Mouse (Mus musculus) G1E (cell line): ENCODE measurements around the gene Pitpnc1. TPM values are rescaled to one million over a fixed set of nuclear protein-coding genes. Genes with fewer than 3 reads are reported as not detected.

Source experiments
- ATAC-seq: 2 replicates; pipeline ENCODE4 v1.8.0; 2016; ENCODE audit warnings: mild to moderate bottlenecking; ENCODE audit not compliant: insufficient number of reproducible peaks, poor library complexity, low FRiP score, severe bottlenecking; ENCODE audit errors: extremely low read depth
- DNase-seq: peaks from one replicate; pipeline ENCODE4 v3.0.0; 2012; ENCODE audit warnings: low spot score
- H3K27me3 ChIP-seq: 2 replicates; pipeline ENCODE4 v1.6.1; 2012; ENCODE audit warnings: mild to moderate bottlenecking, low read length, inconsistent platforms; ENCODE audit not compliant: insufficient read depth
- H3K36me3 ChIP-seq: replicated peaks from 2 replicates; pipeline ENCODE3; 2012; ENCODE audit warnings: mild to moderate bottlenecking, inconsistent platforms
- H3K4me1 ChIP-seq: 2 replicates; pipeline ENCODE4 v1.6.1; 2012; ENCODE audit warnings: low read depth, low read length, inconsistent platforms, mixed read lengths; ENCODE audit not compliant: insufficient read depth
- H3K4me3 ChIP-seq: 2 replicates; pipeline ENCODE4 v1.5.1; 2012; ENCODE audit warnings: low read depth, mild to moderate bottlenecking, inconsistent platforms, low read length, moderate library complexity, mixed read lengths
- H3K9me3 ChIP-seq: replicated peaks from 2 replicates; pipeline ENCODE4 v1.6.1; 2012; ENCODE audit warnings: inconsistent platforms
- CTCF ChIP-seq: IDR thresholded peaks from 2 replicates; pipeline ENCODE4 v1.5.1; 2012; ENCODE audit warnings: low read depth, low read length, inconsistent platforms, mixed read lengths
- GATA1 ChIP-seq: IDR thresholded peaks from 2 replicates; pipeline ENCODE4 v1.6.1; 2012; ENCODE audit warnings: borderline replicate concordance, low read length, inconsistent platforms, mixed read lengths
- GATA2 ChIP-seq: IDR thresholded peaks from 2 replicates; pipeline ENCODE4 v1.6.1; 2012; ENCODE audit warnings: low read depth, low read length, inconsistent platforms, borderline replicate concordance
- POLR2AphosphoS5 ChIP-seq: IDR thresholded peaks from 2 replicates; pipeline ENCODE4 v1.6.1; 2012; ENCODE audit warnings: low read depth, low read length, inconsistent platforms; ENCODE audit not compliant: insufficient replicate concordance
- TAL1 ChIP-seq: conservative IDR thresholded peaks from 2 replicates; pipeline ENCODE4 v1.6.1; 2012; ENCODE audit warnings: low read depth, low read length, inconsistent platforms, mixed read lengths
- polyA plus RNA-seq: library from polyadenylated mRNA; stranded (reverse); fragments of >175 nt; gene quantifications from 2 replicates; pipeline ENCODE4 v1.2.3, GENCODE M21; 2012
- total RNA-seq, 2 experiments: library from RNA; stranded (forward) in 1 of 2; stranded (reverse) in 1 of 2; fragments of 200-1000 nt in 1 of 2; fragments of >200 nt in 1 of 2; fragmentation: Nextera tagmentation in 1 of 2; gene quantifications; 2 replicates each; pipeline ENCODE4 v1.2.3; 2014 to 2017

The Pitpnc1 gene
- total and polyA plus RNA-seq, 3 experiments = 9.9 to 53.5 (median 31.5) TPM

DNA sequence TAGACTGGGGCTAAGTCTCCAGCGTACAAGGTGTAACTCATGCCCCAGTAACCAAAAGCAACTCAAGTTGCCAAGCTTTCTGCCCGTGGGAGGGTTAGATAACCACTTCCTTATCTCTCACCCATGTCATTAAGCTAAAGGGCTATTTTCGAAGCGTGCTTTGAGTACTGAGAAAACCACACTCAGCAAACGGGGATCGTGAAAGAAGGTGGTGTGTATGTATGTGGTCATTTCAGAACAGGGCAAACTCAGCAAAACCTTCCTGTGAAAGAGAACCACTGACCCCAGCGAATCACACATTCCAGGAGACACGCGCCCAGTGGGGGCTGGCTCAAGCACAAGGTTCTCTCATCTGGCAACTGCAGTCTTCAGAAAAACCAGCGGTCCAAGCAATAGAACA is 19.4 kb downstream of the Pitpnc1 start:
- Histone ChIP-seq H3K36me3 (peaks cover 35% of the 10 kb centered on the region), H3K4me3 (peak overlapping the region; percentile 59; the same call in 1 of the 2 replicates), H3K9me3 (no peaks in the 10 kb centered on the region), H3K4me1 (peaks cover 67% of the 10 kb centered on the region), H3K27me3 (no peaks in the 10 kb centered on the region)
- DNase-seq = peak; percentile 34
- TF ChIP-seq TAL1 (peak; percentile 24; the same call in 1 of the 2 replicates), GATA2 (no peak)
- peak; percentile 57 for ATAC-seq

DNA sequence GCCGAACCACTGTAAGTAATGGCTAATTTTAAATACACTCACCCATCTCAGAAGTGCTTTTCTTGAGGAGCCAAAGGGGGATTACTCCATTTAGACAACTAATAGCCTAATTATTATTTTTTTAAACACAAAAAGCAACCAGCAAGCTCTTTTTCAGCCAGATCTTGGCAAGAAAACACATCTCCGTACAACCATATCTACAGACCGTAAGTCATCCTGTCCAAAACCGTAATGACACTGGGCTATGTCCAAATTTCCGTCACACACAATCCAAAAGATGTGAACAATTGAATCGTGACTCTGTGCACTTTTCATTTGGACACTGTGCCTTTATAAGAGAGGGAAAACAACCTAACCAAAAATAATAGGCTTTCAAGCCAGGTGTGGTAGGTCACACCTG is 20.4 kb downstream of the Pitpnc1 start:
- peaks cover 70% of the 10 kb centered on the region for H3K4me1 ChIP-seq
- no peaks in the 10 kb centered on the region for H3K27me3 ChIP-seq
- H3K36me3 ChIP-seq = peaks cover 39% of the 10 kb centered on the region
- no peak for ATAC-seq
- H3K4me3 ChIP-seq = no peak overlapping the region
- H3K9me3 ChIP-seq = no peaks in the 10 kb centered on the region
- TF ChIP-seq CTCF = no peak
- no peak for TF ChIP-seq POLR2AphosphoS5
- no peak for TF ChIP-seq GATA2
- TF ChIP-seq TAL1 = no peak
- no peak for TF ChIP-seq GATA1
- DNase-seq = no peak

DNA sequence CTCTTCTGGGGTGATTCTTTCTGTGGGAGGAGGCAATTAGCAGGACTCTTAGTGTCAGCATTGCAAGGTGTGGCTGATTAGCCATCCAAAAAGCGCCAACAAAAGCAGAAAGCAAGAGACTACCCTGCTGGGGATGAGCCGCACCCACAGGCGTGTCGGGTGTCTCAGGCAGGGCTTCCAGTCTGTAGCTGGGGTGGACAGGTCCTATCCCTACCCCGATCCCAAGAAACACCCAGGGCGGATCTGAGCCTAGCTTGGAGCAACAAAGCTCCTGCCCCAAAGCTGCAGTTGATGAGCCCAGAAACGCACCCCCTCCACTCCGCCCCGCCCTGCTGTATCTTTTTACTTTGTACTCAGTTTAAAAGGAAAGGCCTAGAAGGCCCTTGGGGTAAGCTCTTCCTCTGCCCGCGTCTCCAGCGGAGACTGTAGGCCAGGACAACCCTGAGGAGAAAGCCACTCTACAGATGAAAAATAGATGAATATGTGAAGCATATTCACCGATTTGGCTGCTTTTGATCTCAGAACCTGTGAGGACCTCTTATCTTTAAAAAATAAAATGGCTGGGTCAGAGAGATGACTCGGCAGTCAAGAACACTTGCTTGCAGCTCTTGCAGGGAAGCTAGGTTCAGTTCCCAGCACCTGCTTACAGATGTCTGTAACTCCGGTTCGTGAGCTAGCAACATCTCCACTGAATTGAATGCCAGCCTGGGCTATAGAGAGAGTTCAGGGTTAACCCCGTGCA is 21.2 kb downstream of the Pitpnc1 start:
- TF ChIP-seq GATA2 (no peak), POLR2AphosphoS5 (no peak), CTCF (no peak), TAL1 (no peak), GATA1 (no peak)
- Histone ChIP-seq H3K36me3 (peaks cover 36% of the 10 kb centered on the region), H3K4me1 (peaks cover 68% of the 10 kb centered on the region), H3K9me3 (no peaks in the 10 kb centered on the region), H3K4me3 (peak overlapping the region; percentile 65; the same call in 1 of the 2 replicates), H3K27me3 (no peaks in the 10 kb centered on the region)
- ATAC-seq (peak; percentile 59), DNase-seq (no peak)

DNA sequence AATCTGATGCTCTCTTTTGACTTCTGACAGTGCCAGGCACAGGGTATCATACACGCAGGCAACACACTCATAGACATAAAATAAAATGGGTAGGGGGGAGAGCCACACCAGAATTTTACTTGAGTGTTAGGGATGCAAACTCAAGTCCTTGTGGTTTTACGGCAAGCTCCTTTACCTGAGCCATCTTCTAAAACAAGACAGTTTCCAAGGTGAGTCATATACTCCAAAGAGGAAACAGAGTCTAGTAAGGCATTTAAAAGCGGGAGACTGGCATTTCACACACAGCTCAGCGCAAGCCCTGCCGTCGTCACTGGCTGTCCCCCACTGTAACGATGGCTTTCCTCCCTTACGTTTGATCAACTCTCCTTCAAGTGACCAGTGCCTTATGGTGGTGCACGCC is 22.6 kb downstream of the Pitpnc1 start:
- Histone ChIP-seq H3K9me3 (no peaks in the 10 kb centered on the region), H3K4me1 (peaks cover 69% of the 10 kb centered on the region), H3K4me3 (no peak overlapping the region; the same call in 1 of the 2 replicates), H3K27me3 (no peaks in the 10 kb centered on the region), H3K36me3 (peaks cover 33% of the 10 kb centered on the region)
- DNase-seq = no peak
- TF ChIP-seq TAL1 = no peak
- no peak for TF ChIP-seq POLR2AphosphoS5
- no peak for TF ChIP-seq GATA1
- TF ChIP-seq GATA2 = no peak
- TF ChIP-seq CTCF = no peak
- no peak for ATAC-seq

DNA sequence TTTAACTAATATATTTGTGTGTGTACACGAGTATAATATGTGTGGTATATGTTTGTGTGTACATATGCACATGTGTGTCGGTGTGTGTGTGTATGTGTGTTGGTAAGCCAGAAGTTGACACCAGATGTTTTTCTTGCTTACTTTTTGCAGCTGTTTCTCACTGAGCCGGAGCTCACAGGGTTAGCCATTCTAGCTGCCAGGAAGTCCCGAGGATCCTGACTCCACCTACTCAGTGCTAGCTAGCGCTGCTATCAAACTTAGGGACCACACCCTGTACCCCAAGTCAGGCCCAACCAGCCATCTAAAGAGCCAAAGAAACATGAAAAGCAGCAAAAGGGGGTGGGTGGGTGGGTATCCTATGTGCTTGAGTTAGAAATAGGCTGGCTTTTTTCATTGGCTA is 23.1 kb downstream of the Pitpnc1 start:
- Histone ChIP-seq H3K4me3 (no peak overlapping the region; the same call in 1 of the 2 replicates), H3K27me3 (no peaks in the 10 kb centered on the region), H3K4me1 (peaks cover 69% of the 10 kb centered on the region), H3K36me3 (peaks cover 34% of the 10 kb centered on the region), H3K9me3 (no peaks in the 10 kb centered on the region)
- peak; percentile 43 for DNase-seq
- TF ChIP-seq GATA1 (no peak), TAL1 (no peak), CTCF (no peak), GATA2 (no peak), POLR2AphosphoS5 (no peak)
- ATAC-seq = peak; percentile 64

DNA sequence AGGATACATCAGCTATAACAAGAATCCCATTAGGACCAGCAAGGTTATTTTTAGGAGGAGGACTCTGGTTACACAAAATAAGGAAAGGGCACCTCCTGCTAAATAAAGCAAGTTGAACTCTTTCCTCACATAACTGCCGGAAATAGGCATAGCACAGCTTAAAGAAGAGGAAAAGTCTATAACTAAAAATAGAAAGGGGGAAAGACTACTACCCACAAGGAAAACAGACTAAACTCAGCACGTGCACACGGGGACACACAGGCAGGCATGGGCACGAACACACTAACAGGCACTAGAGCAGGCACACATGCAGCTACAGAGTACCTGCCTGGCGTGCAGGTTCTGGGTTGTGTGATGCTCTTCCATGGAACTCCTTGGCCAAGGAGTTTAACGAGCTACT is 23.8 kb downstream of the Pitpnc1 start:
- Histone ChIP-seq H3K9me3 (no peaks in the 10 kb centered on the region), H3K27me3 (no peaks in the 10 kb centered on the region), H3K36me3 (peaks cover 35% of the 10 kb centered on the region), H3K4me3 (peak overlapping the region; percentile 13; the same call in 1 of the 2 replicates), H3K4me1 (peaks cover 70% of the 10 kb centered on the region)
- DNase-seq = no peak
- TF ChIP-seq GATA1 (no peak), CTCF (no peak), TAL1 (no peak), POLR2AphosphoS5 (no peak), GATA2 (no peak)
- ATAC-seq = no peak

DNA sequence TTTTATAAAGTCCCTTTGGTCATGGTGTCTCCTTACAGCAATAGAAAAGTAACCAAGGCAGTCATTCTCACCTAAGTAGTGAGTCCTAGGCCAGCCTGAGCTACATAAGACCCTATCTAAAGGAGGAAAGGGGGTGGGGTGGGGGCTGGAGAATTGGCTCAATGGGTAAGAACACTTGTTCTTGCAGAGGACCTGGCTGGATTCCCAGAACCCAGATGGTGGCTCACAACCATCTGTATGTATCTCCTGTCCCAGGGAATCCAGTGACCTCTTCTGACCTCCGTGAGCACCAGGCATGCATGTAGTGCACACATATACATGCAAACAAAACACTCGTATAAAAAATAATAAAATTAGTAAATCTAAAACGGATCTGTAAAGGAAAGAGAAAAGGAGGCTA is 24.8 kb downstream of the Pitpnc1 start:
- TF ChIP-seq GATA2 (no peak), CTCF (no peak), POLR2AphosphoS5 (no peak), GATA1 (no peak)
- DNase-seq (no peak), ATAC-seq (no peak)
- Histone ChIP-seq H3K4me3 (no peak overlapping the region), H3K9me3 (no peaks in the 10 kb centered on the region), H3K27me3 (no peaks in the 10 kb centered on the region), H3K36me3 (peaks cover 36% of the 10 kb centered on the region), H3K4me1 (peaks cover 67% of the 10 kb centered on the region)
